13 mouse cellular contexts compared by ENCODE assay signal in the genomic region with DNA sequence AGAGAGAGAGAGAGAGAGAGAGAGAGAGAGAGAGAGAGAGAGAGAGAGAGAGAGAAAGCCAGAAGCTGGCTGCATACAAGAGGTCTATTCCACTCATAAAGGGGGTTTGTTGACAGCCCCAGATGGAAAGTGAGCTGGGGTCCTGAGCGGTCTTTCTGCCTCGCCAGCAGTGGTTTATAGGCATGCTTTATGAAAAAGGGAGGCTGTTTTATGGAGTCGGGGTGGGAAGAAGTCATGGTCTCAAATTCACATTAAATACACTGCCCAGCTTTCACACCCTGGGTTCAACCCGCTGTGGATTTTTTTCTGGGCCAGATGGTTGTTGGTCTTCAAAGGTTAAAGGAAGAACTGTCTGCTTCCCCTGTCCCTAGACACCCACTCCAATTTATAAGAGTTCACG.
DNase-seq lines count a peak whose midpoint lies in the region; ATAC-seq lines count a peak whose summit lies in the region.
"Had no signal": no experiment of that assay in that cellular context is flagged by ENCODE, and none has a peak within 500 bp of the region (broad histone marks: within the 10 kb centered on the region; RNA-seq: fewer than 3 reads in every experiment).

No protein-coding gene starts in this region.

- H3K36me3 ChIP-seq in embryonic facial prominence, embryonic 10.5 days (replicated peaks) = no peaks in the 10 kb centered on the region; the same call in 1 of the 2 replicates
- no peaks in the 10 kb centered on the region for H3K36me3 ChIP-seq in hindbrain, embryonic 13.5 days
- no peaks in the 10 kb centered on the region for H3K36me3 ChIP-seq in midbrain, embryonic 11.5 days (ENCODE audit: control insufficient read depth, insufficient read depth, low read length)
- H3K36me3 ChIP-seq: G1E; liver, embryonic 12.5 days had no signal

- peak; percentile 34; the same call in 1 of the 2 replicates for ATAC-seq in hindbrain, embryonic 13.5 days (ENCODE audit: low FRiP score)
- peak; percentile 27 for ATAC-seq in midbrain, embryonic 11.5 days (ENCODE audit: low FRiP score)
- ATAC-seq in inflammation-experienced regulatory T-cells, adult 6 months = no peak
- ATAC-seq: activated CD4-positive, CD25-positive, alpha-beta regulatory T cell, adult 4 months; intestine, postnatal 0 days; liver, embryonic 12.5 days had no signal

- H3K9ac ChIP-seq in hindbrain, embryonic 13.5 days = peak overlapping the region; percentile 15; the same call in 1 of the 2 replicates
- H3K9ac ChIP-seq in midbrain, embryonic 11.5 days (ENCODE audit: low read length) = no peak overlapping the region
- H3K9ac ChIP-seq: liver, embryonic 12.5 days had no signal

- peak overlapping the region; percentile 23; the same call in 1 of the 2 replicates for H3K4me2 ChIP-seq in hindbrain, embryonic 13.5 days
- H3K4me2 ChIP-seq in midbrain, embryonic 11.5 days = no peak overlapping the region
- H3K4me2 ChIP-seq: liver, embryonic 12.5 days had no signal

- H3K27ac ChIP-seq in embryonic facial prominence, embryonic 10.5 days (replicated peaks) = 0 out of 2 replicates have a peak overlapping the region, but pooled peaks have one; percentile 7
- H3K27ac ChIP-seq in hindbrain, embryonic 13.5 days = peak overlapping the region; percentile 86
- no peak overlapping the region for H3K27ac ChIP-seq in midbrain, embryonic 11.5 days (ENCODE audit: low read depth, low read length)
- H3K27ac ChIP-seq: liver, embryonic 12.5 days; stomach, postnatal 0 days had no signal

- 77% methylated on average over 5 of the region's 5 CpGs for WGBS in embryonic facial prominence, embryonic 10.5 days
- WGBS in hindbrain, embryonic 13.5 days = 37% methylated on average over 5 of the region's 5 CpGs
- WGBS in midbrain, embryonic 11.5 days = 68% methylated on average over 5 of the region's 5 CpGs

- H3K9me3 ChIP-seq in embryonic facial prominence, embryonic 10.5 days = 0 out of 2 replicates have a peak, but pooled peaks cover 5% of the 10 kb centered on the region
- no peaks in the 10 kb centered on the region for H3K9me3 ChIP-seq in hindbrain, embryonic 13.5 days
- H3K9me3 ChIP-seq in midbrain, embryonic 11.5 days (ENCODE audit: control insufficient read depth, low read length) = no peaks in the 10 kb centered on the region
- H3K9me3 ChIP-seq: liver, embryonic 12.5 days had no signal

- DNase-seq in cerebellum, postnatal 25 days = peak; percentile 30 to 38
- no peak for DNase-seq in cerebellum, adult 9-10 months
- no peak for DNase-seq in embryonic facial prominence, embryonic 10.5 days (ENCODE audit: low spot score)
- peak; percentile 84 for DNase-seq in midbrain, embryonic 11.5 days (ENCODE audit: low spot score, missing footprints)
- no peak for DNase-seq in right cerebral cortex, postnatal 36 days (ENCODE audit: low spot score in 2 of 2)
- no peak for DNase-seq in ovary, postnatal 36 days (ENCODE audit: low spot score)

- H3K27me3 ChIP-seq in embryonic facial prominence, embryonic 10.5 days (replicated peaks; ENCODE audit: low read depth, poor library complexity, severe bottlenecking) = peaks cover 3% of the 10 kb centered on the region; the same call in 1 of the 2 replicates
- H3K27me3 ChIP-seq in hindbrain, embryonic 13.5 days = 0 out of 2 replicates have a peak, but pooled peaks cover 2% of the 10 kb centered on the region
- H3K27me3 ChIP-seq in midbrain, embryonic 11.5 days (ENCODE audit: control insufficient read depth, insufficient read depth, low read length) = no peaks in the 10 kb centered on the region

- H3K4me3 ChIP-seq in embryonic facial prominence, embryonic 10.5 days = no peak overlapping the region
- H3K4me3 ChIP-seq in hindbrain, embryonic 13.5 days = no peak overlapping the region
- H3K4me3 ChIP-seq in midbrain, embryonic 11.5 days (ENCODE audit: low read depth, low read length) = no peak overlapping the region
- H3K4me3 ChIP-seq: liver, embryonic 12.5 days had no signal

- H3K4me1 ChIP-seq in embryonic facial prominence, embryonic 10.5 days = peaks cover 24% of the 10 kb centered on the region
- peaks cover 50% of the 10 kb centered on the region for H3K4me1 ChIP-seq in hindbrain, embryonic 13.5 days (replicated peaks)
- H3K4me1 ChIP-seq in midbrain, embryonic 11.5 days (ENCODE audit: control insufficient read depth, insufficient read depth, low read length) = peaks cover 8% of the 10 kb centered on the region
- H3K4me1 ChIP-seq: liver, embryonic 12.5 days had no signal

Comparison
In these comparisons a context has a peak if more than half of its experiments do, and no peak if none do; other contexts are left out.
1. DNase-seq: peak in cerebellum, postnatal 25 days (2 of 2) and midbrain, embryonic 11.5 days (single experiment); none in cerebellum, adult 9-10 months (single experiment), embryonic facial prominence, embryonic 10.5 days (single experiment), right cerebral cortex, postnatal 36 days (0 of 2) and ovary, postnatal 36 days (single experiment).